Mouse (Mus musculus) bone marrow, adult 2 months (tissue): ENCODE results near the gene Sfxn3.

Experiments
- CTCF ChIP-seq: fragments of 200-500 bp; IDR thresholded peaks from 2 replicates; pipeline ENCODE4 v1.5.1; 2011; ENCODE audit warnings: low read length, control low read depth; ENCODE audit not compliant: control insufficient read depth, insufficient read depth
- POLR2A ChIP-seq: fragments of 200-500 bp; IDR thresholded peaks from 2 replicates; pipeline ENCODE4 v1.6.1; 2011; ENCODE audit warnings: low read depth, mild to moderate bottlenecking, control low read depth, low read length, borderline replicate concordance; ENCODE audit not compliant: control insufficient read depth

GRCm38 (mm10) chr19:45012636-45013035 lies 34.7 kb upstream of the Sfxn3 start:
- TF ChIP-seq CTCF (no peak), POLR2A (no peak)
